Mouse (Mus musculus): ENCODE measurements at regions not wholly inside any gene's neighbourhood (a gene's known extent, or its start where the extent isn't known, plus 50 kb on each side); places are given as distances from the start of the nearest gene placed in this dataset.

DNA sequence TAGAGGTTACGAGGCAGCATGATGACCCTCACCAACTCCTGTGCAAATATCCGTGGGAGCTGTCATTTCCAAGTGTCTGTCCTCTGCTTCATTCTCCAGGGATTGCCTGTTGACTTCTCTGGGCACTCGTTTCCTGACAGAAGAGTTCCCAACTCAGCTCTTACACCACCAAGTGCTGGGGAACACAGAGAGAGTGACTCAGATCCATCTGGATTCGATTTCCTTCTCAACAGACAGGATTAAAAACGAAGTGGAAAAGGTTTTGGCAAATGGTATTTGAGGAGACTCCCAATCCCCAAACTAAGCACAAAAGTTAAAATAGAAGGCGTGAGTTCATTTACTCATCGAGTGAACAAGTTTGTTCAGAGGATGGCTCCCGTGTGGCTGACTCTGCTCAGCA, 266.7 kb upstream of the A1bg start:
- no peak overlapping the region for H3K4me3 ChIP-seq
- no peak overlapping the region for H3K27ac ChIP-seq
- no peaks in the 10 kb centered on the region for H3K9me3 ChIP-seq (replicated peaks)
- ATAC-seq (ENCODE audit: low FRiP score): no peak
- 65% methylated on average over 8 of the region's 8 CpGs for WGBS
- H3K9ac ChIP-seq: no peak overlapping the region
- peaks cover 1% of the 10 kb centered on the region; the same call in 1 of the 2 replicates for H3K4me1 ChIP-seq
- H3K4me2 ChIP-seq (replicated peaks): no peak overlapping the region
- H3K36me3 ChIP-seq: no peaks in the 10 kb centered on the region
- no peaks in the 10 kb centered on the region for H3K27me3 ChIP-seq

DNA sequence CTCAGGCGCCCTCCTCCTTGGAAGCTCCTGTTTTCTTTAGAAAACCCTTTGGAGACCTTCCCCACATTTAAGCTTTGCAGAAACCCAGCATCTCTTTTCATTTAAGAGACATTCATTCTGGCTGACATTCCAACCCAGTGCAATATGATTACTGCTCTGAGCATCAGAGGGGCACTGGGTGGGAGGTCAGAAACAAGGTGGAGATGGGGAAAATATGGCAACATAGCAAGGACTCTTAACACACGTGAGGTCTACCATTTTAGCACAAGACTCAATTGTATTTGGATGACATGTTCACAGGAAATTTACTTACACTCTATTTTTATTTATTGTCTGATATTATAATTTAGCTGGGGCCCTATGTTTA, 261.8 kb upstream of the A1bg start:
- H3K9ac ChIP-seq: no peak overlapping the region
- H3K4me2 ChIP-seq (replicated peaks): no peak overlapping the region
- H3K27me3 ChIP-seq: no peaks in the 10 kb centered on the region
- no peaks in the 10 kb centered on the region for H3K36me3 ChIP-seq
- no peak overlapping the region for H3K27ac ChIP-seq
- WGBS: 9% methylated on average over 2 of the region's 2 CpGs
- H3K4me1 ChIP-seq: peaks cover 7% of the 10 kb centered on the region
- H3K4me3 ChIP-seq: no peak overlapping the region
- ATAC-seq (ENCODE audit: low FRiP score): no peak
- H3K9me3 ChIP-seq (replicated peaks): no peaks in the 10 kb centered on the region

DNA sequence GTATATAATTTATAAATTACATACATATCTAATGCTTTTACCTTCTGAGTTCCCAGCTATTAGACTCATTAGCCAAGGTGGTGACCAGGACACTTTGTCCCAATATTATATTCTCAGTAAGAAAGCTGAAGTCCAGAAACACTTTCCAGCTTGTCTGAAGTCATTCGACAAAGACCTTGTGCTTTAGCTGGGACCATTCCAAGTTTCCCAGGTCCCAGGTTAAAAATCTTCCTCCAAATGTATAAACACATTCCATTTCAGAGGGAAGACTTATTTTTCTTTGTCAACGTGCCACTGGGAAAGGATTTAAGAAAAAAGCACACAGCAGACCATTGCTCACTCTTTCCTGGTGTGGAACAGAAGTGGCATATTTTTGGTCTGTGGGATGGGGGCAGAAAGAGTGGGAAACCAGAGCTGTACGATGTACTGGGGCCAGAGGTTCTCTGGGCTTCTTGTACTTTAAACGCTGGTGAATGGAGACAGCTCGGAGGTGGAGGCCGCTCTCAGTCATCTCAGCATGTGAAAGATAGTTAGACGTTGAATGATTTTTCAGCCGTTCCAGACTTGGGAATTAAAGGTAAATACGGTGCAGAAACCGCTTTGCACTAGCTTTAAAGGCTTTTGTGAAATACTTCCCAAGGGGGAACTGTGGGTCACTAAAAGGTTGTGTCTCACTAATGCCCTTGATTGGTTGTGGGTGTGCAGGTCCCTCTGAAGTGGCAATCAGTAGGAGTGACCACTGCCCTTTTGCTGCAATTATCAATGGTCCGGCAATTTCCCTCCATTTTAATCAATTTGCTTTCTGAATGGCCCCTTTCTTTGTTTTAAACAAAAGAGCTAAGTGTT, 261.2 kb upstream of the A1bg start:
- no peaks in the 10 kb centered on the region for H3K36me3 ChIP-seq
- H3K9ac ChIP-seq: no peak overlapping the region
- H3K27ac ChIP-seq: 0 out of 2 replicates have a peak overlapping the region, but pooled peaks have one; percentile 9
- no peaks in the 10 kb centered on the region for H3K9me3 ChIP-seq (replicated peaks)
- no peak overlapping the region for H3K4me2 ChIP-seq (replicated peaks)
- no peaks in the 10 kb centered on the region for H3K27me3 ChIP-seq
- H3K4me3 ChIP-seq: no peak overlapping the region
- H3K4me1 ChIP-seq: peaks cover 7% of the 10 kb centered on the region
- 13% methylated on average over 11 of the region's 11 CpGs for WGBS
- no peak for ATAC-seq (ENCODE audit: low FRiP score)

DNA sequence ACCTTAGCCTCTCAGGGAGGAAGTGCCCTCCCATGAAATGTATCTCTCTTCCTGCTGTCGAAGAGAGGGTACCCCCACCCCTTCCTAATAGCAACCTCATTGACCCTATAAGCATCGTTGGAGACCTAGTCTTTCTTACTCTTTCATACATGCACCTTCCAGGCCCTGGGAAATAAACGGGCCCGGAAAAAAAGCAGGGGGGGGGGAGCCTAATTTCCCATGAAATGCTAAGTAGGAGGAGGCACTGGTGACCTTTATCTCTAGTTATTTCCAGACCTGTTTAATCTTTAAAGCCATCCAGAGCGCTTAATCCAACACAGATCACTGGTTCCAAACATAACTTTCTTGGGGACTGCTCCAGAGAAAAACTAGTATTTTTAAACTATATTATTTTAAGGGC, 260.5 kb upstream of the A1bg start:
- no peaks in the 10 kb centered on the region for H3K9me3 ChIP-seq (replicated peaks)
- ATAC-seq (ENCODE audit: low FRiP score): no peak
- 25% methylated on average over 5 of the region's 5 CpGs for WGBS
- no peak overlapping the region for H3K4me2 ChIP-seq (replicated peaks)
- no peak overlapping the region for H3K9ac ChIP-seq
- no peaks in the 10 kb centered on the region for H3K27me3 ChIP-seq
- H3K36me3 ChIP-seq: no peaks in the 10 kb centered on the region
- H3K27ac ChIP-seq: no peak overlapping the region
- H3K4me1 ChIP-seq: peaks cover 7% of the 10 kb centered on the region
- no peak overlapping the region for H3K4me3 ChIP-seq

DNA sequence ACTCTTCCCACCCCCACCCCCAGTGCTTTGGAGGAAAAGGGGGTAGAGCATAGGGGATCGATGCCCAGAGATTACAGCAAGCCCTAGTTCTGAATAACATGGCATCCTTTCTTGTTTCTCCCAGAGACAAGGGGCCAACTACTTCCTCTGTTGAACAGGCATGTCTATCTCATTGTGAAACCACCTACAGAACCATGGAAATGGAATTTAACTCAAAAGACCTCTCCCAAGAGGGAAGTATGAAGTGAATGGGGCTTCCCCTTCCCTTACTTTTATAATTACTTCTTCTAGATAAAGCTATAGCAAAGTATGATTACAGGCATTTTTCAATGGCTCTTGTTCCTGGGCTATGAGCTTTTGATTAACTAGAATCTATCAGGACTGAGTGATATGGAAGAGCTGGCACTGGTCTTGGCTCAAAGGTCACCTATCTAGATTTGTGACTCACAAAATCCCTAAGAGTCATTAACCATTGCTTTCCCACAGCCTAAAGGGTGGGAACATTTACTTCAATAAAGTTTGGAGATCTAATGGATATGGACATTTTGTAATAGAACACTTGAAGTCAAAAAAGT, 246.1 kb upstream of the A1bg start:
- no peak for ATAC-seq (ENCODE audit: low FRiP score)
- H3K27me3 ChIP-seq: no peaks in the 10 kb centered on the region
- no peaks in the 10 kb centered on the region for H3K36me3 ChIP-seq
- H3K4me2 ChIP-seq (replicated peaks): no peak overlapping the region
- no peak overlapping the region for H3K4me3 ChIP-seq
- 0 out of 2 replicates have a peak, but pooled peaks cover 4% of the 10 kb centered on the region for H3K4me1 ChIP-seq
- H3K27ac ChIP-seq: no peak overlapping the region
- WGBS: 88% methylated on average over 1 of the region's 1 CpGs
- no peaks in the 10 kb centered on the region for H3K9me3 ChIP-seq (replicated peaks)
- H3K9ac ChIP-seq: no peak overlapping the region

DNA sequence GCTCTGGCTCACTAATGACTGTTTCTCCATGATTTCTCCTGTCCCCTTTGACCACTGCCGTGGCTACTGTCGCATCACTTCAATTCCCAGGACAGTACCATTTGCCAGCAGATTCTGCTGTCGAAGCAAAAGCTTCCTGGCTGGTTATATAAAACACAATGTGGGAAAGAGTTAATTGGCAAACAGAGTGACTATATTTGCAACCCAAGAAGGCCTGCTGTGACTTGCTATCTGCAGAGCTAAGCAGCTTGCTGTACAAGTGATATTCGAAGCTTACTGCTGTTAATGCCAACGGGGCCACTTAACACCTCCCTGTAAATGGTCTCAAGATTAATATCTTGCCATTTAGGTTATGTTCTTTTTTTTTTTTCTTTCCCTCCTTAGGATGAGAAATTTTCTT, 242.2 kb upstream of the A1bg start:
- ATAC-seq (ENCODE audit: low FRiP score): 0 out of 2 replicates have a peak, but pooled peaks have one; percentile 16
- WGBS: 51% methylated on average over 5 of the region's 5 CpGs
- no peaks in the 10 kb centered on the region for H3K27me3 ChIP-seq

DNA sequence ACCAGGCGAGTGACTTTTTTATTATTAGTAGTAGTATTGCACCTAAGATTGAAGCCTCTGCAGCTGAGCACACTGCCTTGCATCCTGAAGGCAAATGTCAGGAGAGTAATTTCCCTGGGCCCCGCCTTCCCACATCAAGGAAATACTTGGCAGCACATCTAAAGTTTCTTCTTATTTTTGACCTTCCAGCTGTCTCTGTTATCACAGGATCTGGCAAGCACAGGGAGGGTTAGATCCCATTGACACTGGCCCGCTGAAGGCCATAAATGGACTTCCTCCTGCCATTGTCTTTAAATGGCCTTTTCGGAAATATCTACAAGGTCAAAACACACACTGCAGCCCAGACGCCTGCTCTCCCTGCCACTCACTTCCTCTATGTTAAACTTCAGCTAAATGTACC, 238.6 kb upstream of the A1bg start:
- Histone ChIP-seq H3K36me3 (no peaks in the 10 kb centered on the region), H3K27ac (no peak overlapping the region), H3K4me1 (0 out of 2 replicates have a peak, but pooled peaks cover 11% of the 10 kb centered on the region), H3K4me3 (no peak overlapping the region), H3K4me2 (replicated peaks) (no peak overlapping the region), H3K9ac (no peak overlapping the region), H3K9me3 (replicated peaks) (no peaks in the 10 kb centered on the region), H3K27me3 (peaks cover 4% of the 10 kb centered on the region; the same call in 1 of the 2 replicates)
- no peak for ATAC-seq (ENCODE audit: low FRiP score)
- 74% methylated on average over 5 of the region's 5 CpGs for WGBS

More for the DNA sequence above, 242.2 kb upstream of the A1bg start:
- Histone ChIP-seq H3K9ac (no peak overlapping the region), H3K36me3 (no peaks in the 10 kb centered on the region), H3K27ac (no peak overlapping the region), H3K4me2 (replicated peaks) (no peak overlapping the region), H3K4me1 (0 out of 2 replicates have a peak, but pooled peaks cover 4% of the 10 kb centered on the region), H3K9me3 (replicated peaks) (no peaks in the 10 kb centered on the region), H3K4me3 (no peak overlapping the region)

DNA sequence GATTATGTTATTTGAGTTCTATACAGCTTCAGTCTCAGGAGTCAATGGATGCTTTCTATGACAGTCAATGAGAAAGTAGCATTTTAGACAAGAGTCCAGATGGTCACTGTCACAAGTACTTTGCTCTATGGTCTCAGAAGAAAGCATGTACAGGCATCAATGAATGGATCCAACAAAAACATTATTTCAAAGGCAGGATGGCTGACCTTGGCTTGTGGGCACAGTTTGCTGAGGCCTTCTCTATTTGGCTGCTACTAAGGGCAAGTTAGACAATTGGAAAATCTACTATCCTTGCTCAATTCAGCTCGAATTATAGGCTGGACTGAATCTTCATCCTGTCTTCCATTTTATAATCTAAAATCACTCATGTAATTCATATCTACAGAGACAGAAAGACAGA, 237.9 kb upstream of the A1bg start:
- no peak overlapping the region for H3K4me2 ChIP-seq (replicated peaks)
- 71% methylated on average over 1 of the region's 1 CpGs for WGBS
- no peak overlapping the region for H3K9ac ChIP-seq
- no peaks in the 10 kb centered on the region for H3K9me3 ChIP-seq (replicated peaks)
- no peak for ATAC-seq (ENCODE audit: low FRiP score)
- H3K27me3 ChIP-seq: peaks cover 4% of the 10 kb centered on the region; the same call in 1 of the 2 replicates
- 0 out of 2 replicates have a peak, but pooled peaks cover 11% of the 10 kb centered on the region for H3K4me1 ChIP-seq
- no peak overlapping the region for H3K4me3 ChIP-seq
- H3K36me3 ChIP-seq: no peaks in the 10 kb centered on the region
- no peak overlapping the region for H3K27ac ChIP-seq

DNA sequence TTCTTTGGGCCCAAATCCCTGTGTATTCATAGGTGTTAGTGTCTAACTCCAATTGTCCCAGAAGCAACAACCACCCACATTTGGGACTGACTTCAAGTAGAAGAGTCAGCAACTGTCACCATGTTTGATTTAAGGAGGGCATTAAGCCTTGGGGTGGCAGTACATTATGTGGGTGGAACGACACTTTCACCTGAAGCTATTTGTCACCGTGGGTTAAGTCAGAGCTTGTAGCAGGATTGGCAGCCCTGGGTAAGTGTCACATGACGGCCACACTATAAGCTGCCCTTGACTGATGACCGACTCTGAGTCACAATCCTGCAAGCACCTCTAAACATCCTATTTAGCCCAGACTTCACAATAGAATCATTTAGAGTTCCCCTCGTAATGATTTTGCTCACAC, 236.7 kb upstream of the A1bg start:
- Histone ChIP-seq H3K9ac (no peak overlapping the region), H3K4me3 (no peak overlapping the region), H3K9me3 (replicated peaks) (no peaks in the 10 kb centered on the region), H3K27ac (no peak overlapping the region), H3K4me2 (replicated peaks) (no peak overlapping the region), H3K27me3 (peaks cover 7% of the 10 kb centered on the region; the same call in 1 of the 2 replicates), H3K4me1 (0 out of 2 replicates have a peak, but pooled peaks cover 7% of the 10 kb centered on the region), H3K36me3 (no peaks in the 10 kb centered on the region)
- no peak for ATAC-seq (ENCODE audit: low FRiP score)
- 88% methylated on average over 5 of the region's 5 CpGs for WGBS

DNA sequence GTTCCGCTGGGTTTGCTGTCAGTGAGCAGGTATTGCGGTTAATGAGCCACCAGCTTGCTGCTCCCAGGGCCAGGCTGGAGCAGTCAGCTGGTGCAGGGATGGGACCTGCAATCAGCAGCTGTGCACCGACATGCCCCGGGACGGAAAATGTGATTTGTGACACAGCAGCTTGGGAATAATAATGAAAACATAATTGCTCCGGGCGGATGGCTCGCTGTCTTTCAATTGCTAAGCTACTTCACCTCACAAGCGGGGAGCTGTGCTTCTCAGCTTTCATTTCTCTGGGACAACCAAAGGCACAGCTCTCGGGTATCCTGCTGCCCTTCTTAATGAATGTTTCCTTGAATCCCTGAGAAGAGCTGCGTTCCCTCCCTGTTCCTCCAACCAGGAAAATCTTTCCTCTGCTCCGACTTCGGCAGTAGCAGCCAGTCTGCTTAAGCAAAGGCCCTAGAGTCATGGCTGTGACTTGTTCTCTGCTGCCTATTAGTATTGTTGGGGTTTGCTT, 235.3 kb upstream of the A1bg start:
- Histone ChIP-seq H3K27ac (peak overlapping the region; percentile 76), H3K36me3 (no peaks in the 10 kb centered on the region), H3K9ac (peak overlapping the region; percentile 41), H3K9me3 (replicated peaks) (no peaks in the 10 kb centered on the region), H3K4me1 (0 out of 2 replicates have a peak, but pooled peaks cover 7% of the 10 kb centered on the region), H3K4me3 (peak overlapping the region; percentile 34), H3K4me2 (replicated peaks) (peak overlapping the region; percentile 55), H3K27me3 (peaks cover 7% of the 10 kb centered on the region; the same call in 1 of the 2 replicates)
- 14% methylated on average over 13 of the region's 13 CpGs for WGBS
- peak; percentile 95 for ATAC-seq (ENCODE audit: low FRiP score)

DNA sequence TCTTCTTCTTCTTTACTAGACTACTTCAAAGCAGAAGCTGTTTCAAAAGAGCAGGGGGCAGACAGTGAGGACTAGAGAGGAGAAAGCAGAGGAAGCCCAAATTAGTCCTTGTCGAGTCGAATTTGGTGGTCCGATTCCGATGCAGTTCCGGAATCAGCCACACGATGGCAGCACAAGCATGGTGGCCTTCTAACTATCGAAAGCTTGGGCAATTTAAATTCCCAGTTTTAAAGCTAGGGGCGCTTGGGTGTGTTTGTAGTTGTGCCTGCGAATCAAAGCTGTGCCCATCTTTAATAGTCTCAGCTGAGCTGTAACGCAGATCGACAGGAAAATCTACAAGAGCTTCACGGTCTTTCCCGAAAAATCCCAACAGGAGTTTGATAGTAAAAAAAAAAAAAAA, 234.7 kb upstream of the A1bg start:
- WGBS: 5% methylated on average over 13 of the region's 13 CpGs
- Histone ChIP-seq H3K27me3 (peaks cover 7% of the 10 kb centered on the region; the same call in 1 of the 2 replicates), H3K27ac (no peak overlapping the region), H3K4me2 (replicated peaks) (peak overlapping the region; percentile 55), H3K36me3 (no peaks in the 10 kb centered on the region), H3K4me1 (0 out of 2 replicates have a peak, but pooled peaks cover 7% of the 10 kb centered on the region), H3K4me3 (peak overlapping the region; percentile 34), H3K9ac (no peak overlapping the region), H3K9me3 (replicated peaks) (no peaks in the 10 kb centered on the region)
- peak; percentile 70 for ATAC-seq (ENCODE audit: low FRiP score)

DNA sequence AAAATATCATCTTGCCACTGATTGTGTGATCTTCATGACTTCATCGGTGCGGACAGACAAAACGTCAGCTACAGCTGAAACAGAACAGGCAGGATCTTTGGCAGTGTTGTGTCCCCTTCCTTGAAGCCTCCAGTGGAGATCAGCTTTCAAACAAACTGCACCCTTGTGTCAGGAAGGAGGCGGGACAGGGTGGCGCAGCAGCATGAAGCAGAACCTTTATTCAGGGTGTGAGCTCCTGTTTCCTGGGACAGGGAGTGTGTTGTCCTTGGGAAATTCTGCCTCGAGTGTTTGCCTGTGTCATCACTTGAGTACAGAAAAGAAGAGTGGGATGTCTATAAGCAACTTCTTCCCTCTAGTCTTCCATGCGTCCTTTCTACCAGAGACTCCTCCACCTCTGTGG, 232.7 kb upstream of the A1bg start:
- 65% methylated on average over 7 of the region's 7 CpGs for WGBS
- Histone ChIP-seq H3K9ac (no peak overlapping the region), H3K4me2 (replicated peaks) (no peak overlapping the region), H3K27me3 (peaks cover 7% of the 10 kb centered on the region; the same call in 1 of the 2 replicates), H3K4me1 (0 out of 2 replicates have a peak, but pooled peaks cover 7% of the 10 kb centered on the region), H3K27ac (no peak overlapping the region), H3K36me3 (no peaks in the 10 kb centered on the region), H3K4me3 (no peak overlapping the region), H3K9me3 (replicated peaks) (no peaks in the 10 kb centered on the region)
- ATAC-seq (ENCODE audit: low FRiP score): no peak
